Mouse (Mus musculus) forebrain, embryonic 13.5 days (tissue): Measurements from ENCODE around the gene Tnrc6a. TPM values are rescaled to one million over a fixed set of nuclear protein-coding genes. Genes with fewer than 3 reads are reported as not detected.
"Not testable (repeated sequence)": the region's sequence is repeated elsewhere in the genome, so short reads cannot be mapped to it uniquely, and the experiment has no call there.

Experiments used
- ATAC-seq: fragments of 200-750 bp; cut with Nextera tagmentation; 2 replicates; pipeline ENCODE4 v1.8.0; 2017
- H3K27ac ChIP-seq: fragments of 300-500 bp; sonication (generic); 2 replicates; pipeline ENCODE4 v1.5.1; 2015; ENCODE audit warnings: inconsistent platforms, mild to moderate bottlenecking, moderate library complexity
- H3K27me3 ChIP-seq: fragments of 300-500 bp; sonication (generic); 2 replicates; pipeline ENCODE4 v1.6.1; 2015; ENCODE audit warnings: mild to moderate bottlenecking, inconsistent platforms
- H3K36me3 ChIP-seq: fragments of 300-500 bp; sonication (generic); 2 replicates; pipeline ENCODE4 v1.6.1; 2015; ENCODE audit warnings: mild to moderate bottlenecking, inconsistent platforms; ENCODE audit not compliant: poor library complexity, severe bottlenecking
- H3K4me1 ChIP-seq: fragments of 300-500 bp; sonication (generic); 2 replicates; pipeline ENCODE4 v1.6.1; 2015; ENCODE audit warnings: inconsistent platforms
- H3K4me2 ChIP-seq: fragments of 300-500 bp; sonication (generic); 2 replicates; pipeline ENCODE4 v1.6.1; 2015; ENCODE audit warnings: inconsistent platforms, mild to moderate bottlenecking, moderate library complexity
- H3K4me3 ChIP-seq: fragments of 300-500 bp; sonication (generic); 2 replicates; pipeline ENCODE4 v1.5.1; 2015; ENCODE audit warnings: mild to moderate bottlenecking, inconsistent platforms
- H3K9ac ChIP-seq: fragments of 300-500 bp; sonication (generic); 2 replicates; pipeline ENCODE4 v1.6.1; 2015; ENCODE audit warnings: mild to moderate bottlenecking, inconsistent platforms
- H3K9me3 ChIP-seq: fragments of 300-500 bp; sonication (generic); replicated peaks from 2 replicates; pipeline ENCODE4 v1.6.1; 2016; ENCODE audit warnings: inconsistent platforms
- WGBS: fragments of 180-500 bp; shearing (Covaris S2); methylation state at CpG from one replicate; pipeline ENCODE4 v1.1.7; 2015; 5-methylcytosine and 5-hydroxymethylcytosine counted together
- polyA plus RNA-seq: library from polyadenylated mRNA; unstranded; fragments of >200 nt; fragmentation: Nextera tagmentation; extraction: Ambion mirVana; gene quantifications from 2 replicates; pipeline ENCODE4 v1.2.1, GENCODE M21; 2015

Gene Tnrc6a
- polyA plus RNA-seq: 49.9 and 62.0 TPM in 2 replicates

DNA sequence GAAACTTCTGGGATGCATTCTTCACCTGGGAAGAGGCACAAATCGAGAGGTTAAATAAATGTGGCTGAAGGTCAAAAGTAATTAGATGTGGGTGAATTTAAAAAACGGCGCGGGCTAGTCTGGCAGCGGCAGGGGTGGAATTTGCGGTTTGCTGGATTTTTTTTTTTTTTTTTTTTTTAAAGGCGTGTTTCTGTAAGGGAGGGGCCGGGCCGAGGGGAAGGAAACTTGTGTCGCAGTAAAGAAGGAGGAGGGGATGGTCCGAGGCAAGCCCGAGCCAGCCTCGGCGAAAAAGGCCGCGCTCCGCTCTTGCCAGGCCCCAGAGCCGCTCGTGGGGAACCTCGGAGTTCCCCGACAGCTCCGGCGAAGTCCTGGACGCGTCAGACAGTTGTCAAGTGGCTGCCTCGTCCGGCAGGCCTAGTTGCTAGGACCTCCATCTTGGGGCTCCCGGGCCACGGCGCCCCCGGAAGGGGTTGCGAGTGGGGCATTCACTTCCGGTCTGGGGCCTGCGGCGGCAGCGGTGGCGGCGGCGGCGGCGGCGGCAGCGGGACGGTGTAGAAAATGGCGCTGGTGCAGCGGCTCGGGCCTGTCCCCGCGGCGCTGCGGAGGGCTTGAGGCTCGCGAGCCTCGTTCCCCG, at the start of gene Tnrc6a:
Gene Tnrc6a (plus strand): TSS at position 221 of the 634 bp plus-strand sequence.
- peaks cover 10% of the 10 kb centered on the region for H3K36me3 ChIP-seq
- WGBS: under 1% methylated on average over 51 of the region's 55 CpGs
- H3K4me1 ChIP-seq: peaks cover 33% of the 10 kb centered on the region
- H3K27ac ChIP-seq: peak within 1 kb of the TSS; percentile 98
- peak within 1 kb of the TSS; percentile 96 for H3K4me3 ChIP-seq
- peak within 1 kb of the TSS; percentile 64 for H3K4me2 ChIP-seq
- peaks cover 3% of the 10 kb centered on the region; the same call in 1 of the 2 replicates for H3K27me3 ChIP-seq
- ATAC-seq: peak; percentile 94
- peak within 1 kb of the TSS; percentile 96 for H3K9ac ChIP-seq
- no peaks in the 10 kb centered on the region for H3K9me3 ChIP-seq

DNA sequence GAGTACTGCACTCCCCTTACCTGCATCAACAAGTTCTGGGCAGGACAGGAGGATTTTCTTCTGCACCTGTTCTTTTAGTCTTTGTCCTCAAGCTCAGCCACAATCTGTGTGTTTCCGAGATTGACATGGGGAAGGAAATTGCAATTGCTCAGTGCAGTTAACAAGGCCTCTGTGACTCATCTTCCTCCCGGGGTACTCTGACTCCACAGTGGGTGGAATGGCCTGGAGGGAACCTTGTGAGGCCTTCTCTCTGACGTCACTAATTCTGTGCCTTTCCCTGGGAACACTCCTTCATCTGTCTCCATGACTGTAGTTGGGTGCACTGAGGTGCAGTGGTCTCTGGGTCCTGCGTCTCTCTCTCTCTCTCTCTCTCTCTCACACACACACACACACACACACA, 41.4 kb upstream of the Tnrc6a start:
- no peak for ATAC-seq
- 80% methylated on average over 3 of the region's 4 CpGs for WGBS
- peaks cover 44% of the 10 kb centered on the region for H3K27me3 ChIP-seq
- no peak overlapping the region for H3K27ac ChIP-seq
- H3K9ac ChIP-seq: no peak overlapping the region
- H3K4me1 ChIP-seq: peaks cover 42% of the 10 kb centered on the region
- no peak overlapping the region for H3K4me3 ChIP-seq
- no peaks in the 10 kb centered on the region for H3K9me3 ChIP-seq
- no peaks in the 10 kb centered on the region for H3K36me3 ChIP-seq
- no peak overlapping the region for H3K4me2 ChIP-seq

DNA sequence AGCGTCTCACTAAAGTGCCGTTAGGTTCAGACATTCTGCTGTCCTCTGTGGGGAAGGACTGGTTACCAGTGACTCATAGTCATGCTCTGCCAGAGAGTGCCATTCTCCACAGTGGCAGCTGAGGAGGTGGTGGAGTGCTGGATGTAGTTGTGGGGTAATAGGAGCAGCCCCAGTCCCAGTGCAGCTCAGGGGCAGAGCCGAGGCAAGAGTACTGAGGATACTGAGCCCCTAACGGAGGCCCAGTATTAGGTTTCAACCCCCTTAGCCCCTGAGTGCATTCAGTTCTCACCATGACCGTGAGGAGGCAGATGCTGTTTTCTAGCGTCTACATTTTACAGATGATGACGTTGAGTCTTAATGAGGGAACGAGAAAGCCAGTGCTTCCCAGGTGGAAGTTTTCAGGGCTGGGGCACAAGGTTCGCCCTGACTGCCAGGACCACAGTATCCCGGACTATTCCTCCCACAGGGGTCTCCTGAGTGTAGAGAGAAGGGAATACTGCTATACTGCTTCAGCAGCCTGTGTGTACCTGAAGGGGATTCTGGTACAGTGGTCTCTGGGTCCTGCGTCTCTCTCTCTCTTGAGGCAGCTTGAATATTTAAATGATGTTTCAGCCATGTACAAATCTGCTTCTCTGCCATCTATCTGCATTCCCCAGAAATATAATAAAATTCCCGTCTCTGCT, 40.1 kb upstream of the Tnrc6a start:
- Histone ChIP-seq H3K4me1 (peaks cover 42% of the 10 kb centered on the region), H3K4me2 (peak overlapping the region; percentile 61), H3K36me3 (no peaks in the 10 kb centered on the region), H3K27me3 (peaks cover 36% of the 10 kb centered on the region), H3K9ac (no peak overlapping the region), H3K27ac (peak overlapping the region; percentile 90), H3K4me3 (no peak overlapping the region), H3K9me3 (no peaks in the 10 kb centered on the region)
- 23% methylated on average over 12 of the region's 12 CpGs for WGBS
- peak; percentile 42; the same call in 1 of the 2 replicates for ATAC-seq

DNA sequence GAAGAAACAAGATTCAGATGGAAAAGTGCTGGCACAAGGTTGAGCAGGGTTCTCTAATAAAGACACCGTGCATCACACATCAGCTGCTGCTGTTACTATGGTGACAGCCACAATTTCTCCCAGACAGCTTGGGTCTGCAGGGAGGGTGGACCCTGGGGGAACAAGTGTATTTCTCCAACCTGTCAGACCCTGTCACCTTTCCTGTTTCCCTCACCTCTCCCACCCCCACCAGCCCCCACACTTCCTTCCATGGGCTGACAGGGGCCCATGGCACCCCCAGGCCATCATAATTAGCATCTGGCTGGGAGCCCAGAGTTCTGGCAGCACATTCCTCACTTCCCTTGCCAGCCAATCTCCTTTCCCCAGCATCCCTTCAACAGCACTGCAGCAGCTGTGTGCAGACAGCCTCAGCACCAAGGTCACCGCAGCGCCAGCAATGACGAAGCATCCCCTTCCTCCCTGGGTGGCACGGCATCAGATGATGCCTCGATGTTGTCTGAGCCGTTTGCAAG, 39.4 kb upstream of the Tnrc6a start:
- Histone ChIP-seq H3K36me3 (no peaks in the 10 kb centered on the region), H3K27ac (peak overlapping the region; percentile 90), H3K4me1 (peaks cover 42% of the 10 kb centered on the region), H3K4me2 (peak overlapping the region; percentile 61), H3K4me3 (peak overlapping the region; percentile 24), H3K27me3 (peaks cover 29% of the 10 kb centered on the region), H3K9ac (no peak overlapping the region), H3K9me3 (no peaks in the 10 kb centered on the region)
- 2% methylated on average over 7 of the region's 7 CpGs for WGBS
- ATAC-seq: peak; percentile 95

DNA sequence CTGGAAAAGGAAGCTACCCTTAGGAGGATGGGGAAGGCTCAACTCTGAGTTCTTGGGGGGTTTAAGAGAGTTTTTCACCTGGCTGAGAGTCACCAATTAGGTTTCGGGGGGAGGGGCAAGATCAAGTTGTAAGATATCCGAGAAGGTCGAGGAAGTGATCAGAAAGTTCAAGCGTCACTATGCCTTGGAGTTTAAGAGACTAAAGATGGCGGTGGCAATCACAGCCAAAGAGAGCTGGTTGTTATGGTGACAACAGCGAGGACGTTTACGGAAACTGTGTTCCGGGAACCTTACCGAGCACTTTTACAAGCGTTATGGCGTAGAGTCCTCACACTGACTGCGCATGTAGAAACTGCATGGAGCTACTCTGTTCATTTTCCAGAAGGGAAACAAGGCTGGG, 39.0 kb upstream of the Tnrc6a start:
- Histone ChIP-seq H3K4me2 (peak overlapping the region; percentile 61), H3K4me1 (peaks cover 42% of the 10 kb centered on the region), H3K4me3 (peak overlapping the region; percentile 24), H3K9ac (no peak overlapping the region), H3K36me3 (no peaks in the 10 kb centered on the region), H3K27ac (peak overlapping the region; percentile 90), H3K27me3 (peaks cover 24% of the 10 kb centered on the region), H3K9me3 (no peaks in the 10 kb centered on the region)
- WGBS: 13% methylated on average over 13 of the region's 13 CpGs
- ATAC-seq: peak; percentile 52

DNA sequence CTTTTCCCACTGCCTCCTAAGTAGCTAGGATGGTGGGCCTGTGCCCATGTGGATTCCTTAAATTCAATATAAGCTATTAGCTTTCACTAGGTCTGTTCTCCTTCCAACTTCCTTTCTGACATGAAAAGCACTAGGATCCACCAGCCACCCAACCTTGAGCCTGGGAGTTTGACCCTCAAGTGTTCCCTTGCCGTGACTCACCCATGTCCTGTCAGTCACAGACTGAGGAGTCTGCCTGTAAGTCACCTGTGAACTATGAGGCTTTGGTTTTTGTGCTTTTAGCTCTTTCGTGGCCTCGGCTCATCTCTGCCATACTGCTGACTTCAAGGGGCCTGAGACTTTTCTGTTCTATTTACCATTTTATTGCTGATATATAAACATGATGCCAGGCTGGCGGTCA, 34.8 kb upstream of the Tnrc6a start:
- Histone ChIP-seq H3K9ac (no peak overlapping the region), H3K9me3 (no peaks in the 10 kb centered on the region), H3K4me1 (peaks cover 25% of the 10 kb centered on the region), H3K36me3 (no peaks in the 10 kb centered on the region), H3K4me3 (no peak overlapping the region), H3K27me3 (peaks cover 7% of the 10 kb centered on the region; the same call in 1 of the 2 replicates), H3K4me2 (no peak overlapping the region), H3K27ac (no peak overlapping the region)
- no peak for ATAC-seq
- 93% methylated on average over 4 of the region's 4 CpGs for WGBS

DNA sequence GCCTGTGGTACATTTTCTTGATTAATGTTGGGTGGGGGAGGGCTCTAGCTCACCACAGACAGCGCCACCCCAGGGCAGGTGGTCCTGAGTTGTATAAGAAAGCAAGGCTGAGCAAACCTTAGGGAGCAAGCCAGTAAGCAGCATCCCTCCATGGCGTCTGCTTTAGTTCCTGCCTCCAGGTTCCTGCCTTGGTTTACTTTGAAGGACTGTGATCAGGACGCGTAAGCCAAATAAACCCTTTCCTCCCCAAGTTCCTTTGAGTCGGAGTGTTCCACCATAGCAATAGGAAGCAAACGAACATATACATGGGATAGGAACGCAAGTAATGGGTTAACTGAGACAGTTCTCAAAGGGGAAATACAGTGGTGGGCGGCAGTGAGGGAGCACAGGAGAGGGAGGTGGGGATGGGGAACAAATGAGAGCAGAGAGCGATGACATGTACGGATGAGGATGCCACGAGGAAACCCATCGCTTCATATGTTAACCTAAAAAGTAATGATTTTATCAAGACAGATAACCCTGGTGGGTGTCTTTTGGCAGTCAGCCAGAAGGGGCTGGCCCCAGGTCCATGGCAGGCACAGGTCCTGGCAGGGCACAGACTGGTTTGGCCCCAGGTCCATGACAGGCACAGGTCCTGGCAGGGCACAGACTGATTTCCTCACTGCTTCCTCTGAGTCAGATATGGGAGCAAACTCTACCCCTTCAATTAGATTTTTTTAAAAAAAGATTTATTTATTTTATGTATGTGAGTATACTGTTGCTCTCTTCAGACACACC, 27.2 kb upstream of the Tnrc6a start:
- H3K27me3 ChIP-seq: 0 out of 2 replicates have a peak, but pooled peaks cover 8% of the 10 kb centered on the region
- no peak overlapping the region for H3K27ac ChIP-seq
- no peak overlapping the region for H3K4me3 ChIP-seq
- WGBS: 91% methylated on average over 12 of the region's 12 CpGs
- ATAC-seq: no peak
- H3K9ac ChIP-seq: no peak overlapping the region
- H3K36me3 ChIP-seq: no peaks in the 10 kb centered on the region
- peaks cover 21% of the 10 kb centered on the region for H3K4me1 ChIP-seq
- H3K9me3 ChIP-seq: no peaks in the 10 kb centered on the region
- no peak overlapping the region for H3K4me2 ChIP-seq

DNA sequence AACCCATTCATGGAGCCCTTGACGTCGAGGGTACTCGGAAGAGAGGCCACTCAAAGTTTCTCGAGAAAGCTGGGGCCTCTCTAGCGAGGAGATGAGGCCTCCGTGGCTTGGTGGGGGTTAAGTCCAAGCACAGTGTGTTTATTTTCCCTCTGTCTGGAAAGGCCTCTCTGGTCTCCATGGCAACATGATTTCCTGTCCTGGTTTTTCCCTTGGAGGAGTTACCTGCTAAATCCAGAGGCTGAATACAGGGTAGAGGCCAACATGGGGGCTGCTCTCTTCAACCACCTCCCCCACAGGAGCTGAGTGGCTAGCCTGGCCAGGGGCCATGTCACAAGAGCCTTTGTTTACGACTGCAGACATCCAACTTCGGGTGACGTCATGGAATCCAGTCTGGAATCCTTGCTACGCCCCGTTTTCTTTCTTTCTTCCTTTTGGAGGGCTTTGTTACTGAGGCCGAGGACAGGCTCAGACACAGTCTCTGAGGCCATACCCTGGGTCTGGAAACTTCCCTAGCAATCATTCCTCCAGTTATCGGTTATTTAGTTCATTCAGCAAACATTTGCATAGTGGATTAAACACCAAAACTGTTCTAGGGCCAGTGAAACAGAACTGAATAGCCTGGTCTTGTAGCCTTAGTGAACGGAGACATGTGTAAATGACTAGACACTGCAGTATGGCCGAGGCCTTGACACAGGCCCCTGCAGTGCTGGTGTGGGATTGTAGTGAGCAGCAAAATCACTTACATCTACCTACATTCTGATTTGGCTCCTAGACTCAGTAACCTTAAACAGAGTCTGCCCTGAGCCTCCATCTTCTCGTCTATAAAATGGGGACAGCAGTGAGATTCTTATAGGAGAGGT, 25.6 kb upstream of the Tnrc6a start:
- Histone ChIP-seq H3K9ac (peak overlapping the region; percentile 35; the same call in 1 of the 2 replicates), H3K27me3 (0 out of 2 replicates have a peak, but pooled peaks cover 3% of the 10 kb centered on the region), H3K27ac (peak overlapping the region; percentile 87), H3K4me1 (peaks cover 21% of the 10 kb centered on the region), H3K4me3 (no peak overlapping the region), H3K4me2 (peak overlapping the region; percentile 40), H3K36me3 (no peaks in the 10 kb centered on the region), H3K9me3 (no peaks in the 10 kb centered on the region)
- WGBS: 11% methylated on average over 16 of the region's 16 CpGs
- peak; percentile 93 for ATAC-seq

DNA sequence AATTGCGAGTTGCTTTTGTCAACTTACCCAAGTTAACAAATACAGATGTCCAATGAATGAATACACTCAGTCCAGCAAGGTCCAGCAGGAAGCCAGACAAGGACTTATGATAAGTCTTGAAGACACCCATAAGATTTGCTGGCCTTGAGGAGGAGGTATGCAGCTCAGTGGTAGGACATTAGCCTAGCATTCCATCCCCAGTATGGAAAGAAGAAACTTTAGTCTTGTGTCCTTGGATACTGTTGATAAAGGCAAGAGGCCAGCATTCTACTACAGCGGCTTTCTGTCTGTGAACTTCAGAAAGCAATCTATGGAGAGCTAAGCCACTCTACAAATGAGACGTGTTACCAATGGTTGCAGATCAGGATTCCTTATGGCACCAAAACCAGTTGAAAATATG, 22.4 kb upstream of the Tnrc6a start:
- H3K27ac ChIP-seq: no peak overlapping the region
- peaks cover 28% of the 10 kb centered on the region for H3K4me1 ChIP-seq
- ATAC-seq: no peak
- no peaks in the 10 kb centered on the region for H3K27me3 ChIP-seq
- no peaks in the 10 kb centered on the region for H3K9me3 ChIP-seq
- no peak overlapping the region for H3K4me2 ChIP-seq
- H3K4me3 ChIP-seq: no peak overlapping the region
- no peak overlapping the region for H3K9ac ChIP-seq
- H3K36me3 ChIP-seq: no peaks in the 10 kb centered on the region
- WGBS: 94% methylated on average over 3 of the region's 3 CpGs

DNA sequence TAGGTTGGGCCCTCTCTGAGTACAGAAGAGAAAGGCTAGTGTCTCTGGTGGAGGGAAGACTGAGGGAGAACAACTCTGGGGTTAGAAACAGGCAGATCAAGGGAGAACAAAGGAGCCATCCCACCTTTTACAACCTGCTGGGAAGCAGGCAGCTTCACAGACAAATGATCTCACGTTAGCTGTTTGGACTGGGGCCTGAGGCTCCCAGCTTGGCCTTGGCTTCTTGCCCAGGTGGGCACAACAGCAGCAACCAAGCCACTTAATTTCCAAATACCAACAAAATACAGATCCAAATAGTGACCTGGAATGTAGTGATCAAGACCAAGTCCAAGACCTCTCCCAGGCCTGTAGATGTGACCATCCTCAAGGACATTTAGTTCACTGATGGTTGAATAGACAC, 18.3 kb upstream of the Tnrc6a start:
- 5% methylated on average over 1 of the region's 1 CpGs for WGBS
- not testable (repeated sequence) for H3K4me2 ChIP-seq, ATAC-seq, H3K36me3 ChIP-seq, H3K9me3 ChIP-seq, H3K4me3 ChIP-seq, H3K27me3 ChIP-seq, H3K9ac ChIP-seq, H3K27ac ChIP-seq
- peaks cover 12% of the 10 kb centered on the region; the same call in 1 of the 2 replicates for H3K4me1 ChIP-seq

DNA sequence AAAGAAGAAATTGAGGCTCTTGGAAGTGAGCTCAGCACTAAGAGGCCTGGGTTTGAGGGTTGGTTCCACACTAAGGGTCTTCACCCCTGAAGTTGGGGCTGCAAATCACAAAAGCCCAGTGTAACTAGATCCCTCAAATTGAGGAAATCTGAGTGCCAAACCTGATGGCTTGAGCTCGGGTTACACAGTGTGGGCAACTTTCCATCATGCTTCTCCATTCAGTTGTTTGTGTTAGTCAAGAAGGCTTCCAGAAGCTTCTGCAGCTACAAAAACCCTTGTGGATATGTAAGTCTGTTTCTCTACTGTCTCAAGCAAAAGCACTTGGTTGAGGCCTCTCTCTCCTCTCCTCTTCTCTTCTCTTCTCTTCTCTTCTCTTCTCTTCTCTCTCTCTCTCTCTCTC, 17.8 kb upstream of the Tnrc6a start:
- H3K9ac ChIP-seq: no peak overlapping the region
- WGBS: 46% methylated on average over 1 of the region's 1 CpGs
- H3K4me3 ChIP-seq: no peak overlapping the region
- no peak for ATAC-seq
- H3K4me1 ChIP-seq: peaks cover 12% of the 10 kb centered on the region; the same call in 1 of the 2 replicates
- no peak overlapping the region for H3K4me2 ChIP-seq
- no peaks in the 10 kb centered on the region for H3K36me3 ChIP-seq
- H3K27ac ChIP-seq: no peak overlapping the region
- no peaks in the 10 kb centered on the region for H3K27me3 ChIP-seq
- H3K9me3 ChIP-seq: no peaks in the 10 kb centered on the region
